Mouse (Mus musculus) kidney, adult 9 months (tissue): ENCODE results near the gene Naga.

Experiments used
- DNase-seq: peaks from one replicate; pipeline ENCODE4 v3.0.0; 2022

Naga gene

GRCm38 (mm10) chr15:82353745-82354113 is 15.0 kb upstream of the Naga start:
- no peak for DNase-seq

- no peak for DNase-seq
Measured at GRCm38 (mm10) chr15:82353078-82353744, 14.5 kb upstream of the Naga start.

GRCm38 (mm10) chr15:82351480-82351879 is 12.8 kb upstream of the Naga start:
- no peak for DNase-seq

GRCm38 (mm10) chr15:82350349-82350748 is 11.6 kb upstream of the Naga start:
- no peak for DNase-seq

GRCm38 (mm10) chr15:82348999-82349341 is 10.2 kb upstream of the Naga start:
- peak; percentile 55 for DNase-seq

GRCm38 (mm10) chr15:82348258-82348998 is 9.7 kb upstream of the Naga start:
- DNase-seq: no peak

- DNase-seq: no peak
Measured at GRCm38 (mm10) chr15:82347852-82348251, 9.1 kb upstream of the Naga start.

- DNase-seq: no peak
Measured at GRCm38 (mm10) chr15:82347303-82347676, 8.6 kb upstream of the Naga start.

- no peak for DNase-seq
Measured at GRCm38 (mm10) chr15:82346580-82347302, 8.0 kb upstream of the Naga start.

GRCm38 (mm10) chr15:82345820-82346470 is 7.2 kb upstream of the Naga start:
- peak; percentile 99 for DNase-seq

- peak; percentile 15 for DNase-seq
Measured at GRCm38 (mm10) chr15:82344971-82345370, 6.2 kb upstream of the Naga start.

- peak; percentile 85 for DNase-seq
Measured at GRCm38 (mm10) chr15:82343368-82344287, 4.9 kb upstream of the Naga start.

- peak; percentile 5 for DNase-seq
Measured at GRCm38 (mm10) chr15:82342543-82342935, 3.8 kb upstream of the Naga start.

GRCm38 (mm10) chr15:82341675-82342542 is 3.2 kb upstream of the Naga start:
- DNase-seq: peak; percentile 4

- DNase-seq: peak; percentile 26
Measured at GRCm38 (mm10) chr15:82341036-82341501, 2.3 kb upstream of the Naga start.

- no peak for DNase-seq
Measured at GRCm38 (mm10) chr15:82340414-82341035, 1.8 kb upstream of the Naga start.

GRCm38 (mm10) chr15:82339634-82340254 is 1.0 kb upstream of the Naga start:
- no peak for DNase-seq

- no peak for DNase-seq
Measured at GRCm38 (mm10) chr15:82339150-82339549, 425 bp upstream of the Naga start.

- DNase-seq: no peak
Measured at GRCm38 (mm10) chr15:82337875-82338274, 850 bp downstream of the Naga start.

- no peak for DNase-seq
Measured at GRCm38 (mm10) chr15:82336629-82337028, 2.1 kb downstream of the Naga start.
